Mouse (Mus musculus) adrenal gland, postnatal 4 days (tissue): Measurements from ENCODE around the gene Mtfp1. TPM values are rescaled to one million over a fixed set of nuclear protein-coding genes. Genes with fewer than 3 reads are reported as not detected.
"Not testable (repeated sequence)": the region's sequence is repeated elsewhere in the genome, so short reads cannot be mapped to it uniquely, and the experiment has no call there.

Experiments used
- DNase-seq, 2 experiments: peaks; one replicate each; pipeline ENCODE4 v3.0.0; 2021 to 2022; ENCODE audit warnings: low spot score in 2 of 2, mixed read lengths in 2 of 2
- long read RNA-seq, 2 experiments: library from polyadenylated mRNA; stranded (forward); transcript quantifications; one replicate each; pipeline ENCODE4 v2.0.0; 2021
- total RNA-seq, 2 experiments: library from RNA; stranded (reverse); gene quantifications; 2 replicates each; pipeline ENCODE4 v1.2.3; 2021

The Mtfp1 gene
- 10 to 100 TPM; 17.3 to 17.7 TPM for total RNA-seq
- long read RNA-seq, experiment 1, transcript Mtfp1-201 (4 exons, 1,411 nt): major isoform, 15 of 17 reads
- long read RNA-seq, experiment 1, partial matches to known transcripts: 1 of 17 reads
- long read RNA-seq, experiment 1, other reads (novel, unspliced or antisense): 1 of 17 reads
- long read RNA-seq, experiment 2, transcript Mtfp1-201 (4 exons, 1,411 nt): major isoform, 19 of 27 reads
- long read RNA-seq, experiment 2, partial matches to known transcripts: 2 of 27 reads
- long read RNA-seq, experiment 2, other reads (novel, unspliced or antisense): 6 of 27 reads

- peak in 1 of 2 experiments; percentile 32 for DNase-seq
These were observed at the start of gene Mtfp1 for GRCm38 (mm10) chr11:4095171-4096053. TSS of gene Mtfp1 (minus strand) at chr11:4095445.

- DNase-seq: no peak
These were observed 48.2 kb upstream of the Mtfp1 start for GRCm38 (mm10) chr11:4143281-4144062.

GRCm38 (mm10) chr11:4142352-4142751 is 47.1 kb upstream of the Mtfp1 start:
- no peak for DNase-seq

GRCm38 (mm10) chr11:4141505-4141904 is 46.3 kb upstream of the Mtfp1 start:
- no peak for DNase-seq

GRCm38 (mm10) chr11:4138964-4139363 is 43.7 kb upstream of the Mtfp1 start:
- DNase-seq: no peak

- peak; percentile 79 to 84 for DNase-seq
These were observed 40.0 kb upstream of the Mtfp1 start, which contains the start of gene Rnf215 for GRCm38 (mm10) chr11:4134986-4135935. TSS of gene Rnf215 (plus strand) at chr11:4135202.

GRCm38 (mm10) chr11:4134400-4134799 is 39.2 kb upstream of the Mtfp1 start:
- no peak for DNase-seq

- no peak for DNase-seq
These were observed 38.2 kb upstream of the Mtfp1 start for GRCm38 (mm10) chr11:4133450-4133849.

GRCm38 (mm10) chr11:4128461-4128860 is 33.2 kb upstream of the Mtfp1 start:
- DNase-seq: not testable (repeated sequence)

GRCm38 (mm10) chr11:4127059-4127458 is 31.8 kb upstream of the Mtfp1 start:
- DNase-seq: no peak

GRCm38 (mm10) chr11:4123922-4124321 is 28.7 kb upstream of the Mtfp1 start:
- no peak for DNase-seq

GRCm38 (mm10) chr11:4122742-4123579 is 27.7 kb upstream of the Mtfp1 start, which contains the start of gene Sec14l2:
TSS of gene Sec14l2 (minus strand) at chr11:4123415.
- no peak for DNase-seq

- DNase-seq: no peak
These were observed 27.0 kb upstream of the Mtfp1 start for GRCm38 (mm10) chr11:4122226-4122625.

GRCm38 (mm10) chr11:4121691-4122090 is 26.4 kb upstream of the Mtfp1 start:
- DNase-seq: no peak

GRCm38 (mm10) chr11:4119635-4120034 is 24.4 kb upstream of the Mtfp1 start:
- no peak for DNase-seq

- no peak for DNase-seq
These were observed 23.1 kb upstream of the Mtfp1 start for GRCm38 (mm10) chr11:4118081-4118921.

- no peak for DNase-seq
These were observed 22.3 kb upstream of the Mtfp1 start for GRCm38 (mm10) chr11:4117372-4118071.
